Mouse (Mus musculus) common myeloid progenitor, adult 5-6 weeks (primary cell): Measurements from ENCODE around the gene Mbnl1. TPM values are rescaled to one million over a fixed set of nuclear protein-coding genes. Genes with fewer than 3 reads are reported as not detected.
"Not testable (repeated sequence)": the region's sequence is repeated elsewhere in the genome, so short reads cannot be mapped to it uniquely, and the experiment has no call there.

Source experiments
- ATAC-seq: replicated peaks from 2 replicates; pipeline ENCODE4 v1.8.0; 2016; ENCODE audit warnings: low read depth, mild to moderate bottlenecking, moderate TSS enrichment, inconsistent platforms; ENCODE audit not compliant: poor library complexity, severe bottlenecking
- total RNA-seq: library from RNA; stranded (forward); fragments of 200-1000, 187-1606 nt; gene quantifications from 2 replicates; pipeline ENCODE4 v1.2.3, GENCODE M21; 2017

Mbnl1 gene
- total RNA-seq, 1 experiment from 2014 or later: 813 TPM

DNA sequence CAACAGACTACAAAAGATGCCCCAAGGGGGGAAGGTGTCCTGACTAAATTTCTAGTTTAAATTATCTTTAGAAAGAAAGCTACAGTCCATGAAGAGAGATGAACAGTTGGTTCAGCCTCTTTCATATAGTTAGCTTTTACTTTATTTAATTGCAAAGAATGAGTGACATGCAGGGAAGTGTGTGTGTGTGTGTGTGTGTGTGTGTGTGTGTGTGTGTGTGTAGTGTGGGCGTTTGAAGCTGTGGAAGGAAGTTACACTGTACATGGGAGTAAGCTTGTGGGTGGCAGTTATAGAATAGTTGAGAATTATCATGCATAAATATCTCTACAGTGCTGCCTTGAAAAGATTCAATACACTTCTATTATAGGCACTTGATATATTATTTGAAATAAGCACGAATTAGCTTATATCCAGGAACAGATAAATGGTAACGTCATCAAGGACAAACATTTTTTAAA lies 14.1 kb downstream of the Mbnl1 start:
- ATAC-seq: no peak

GRCm38 (mm10) chr3:60489509-60489908 lies 16.9 kb downstream of the Mbnl1 start:
- 0 out of 2 replicates have a peak, but pooled peaks have one; percentile 27 for ATAC-seq

GRCm38 (mm10) chr3:60494774-60495535 lies 22.3 kb downstream of the Mbnl1 start:
- not testable (repeated sequence) for ATAC-seq

- peak; percentile 17 for ATAC-seq
Observed at GRCm38 (mm10) chr3:60496197-60496596, 23.6 kb downstream of the Mbnl1 start.

DNA sequence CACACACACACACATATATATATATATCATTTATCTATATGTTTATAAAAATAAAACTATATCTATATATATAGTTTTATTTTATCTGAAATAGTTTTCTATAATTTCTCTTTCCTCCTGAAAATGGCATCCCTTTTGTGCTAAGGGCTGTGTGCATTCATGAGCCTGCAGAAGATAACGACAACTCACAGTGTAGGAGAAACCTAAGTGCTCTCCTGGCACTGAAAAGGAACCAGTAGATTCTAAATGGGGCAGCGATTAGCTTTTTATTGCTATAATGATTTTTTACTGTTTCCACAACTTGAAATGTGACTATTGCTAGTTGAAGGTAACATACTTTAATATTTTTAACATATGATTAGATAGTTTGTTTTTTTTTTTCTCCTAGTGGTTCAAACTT lies 25.5 kb downstream of the Mbnl1 start:
- ATAC-seq: no peak

DNA sequence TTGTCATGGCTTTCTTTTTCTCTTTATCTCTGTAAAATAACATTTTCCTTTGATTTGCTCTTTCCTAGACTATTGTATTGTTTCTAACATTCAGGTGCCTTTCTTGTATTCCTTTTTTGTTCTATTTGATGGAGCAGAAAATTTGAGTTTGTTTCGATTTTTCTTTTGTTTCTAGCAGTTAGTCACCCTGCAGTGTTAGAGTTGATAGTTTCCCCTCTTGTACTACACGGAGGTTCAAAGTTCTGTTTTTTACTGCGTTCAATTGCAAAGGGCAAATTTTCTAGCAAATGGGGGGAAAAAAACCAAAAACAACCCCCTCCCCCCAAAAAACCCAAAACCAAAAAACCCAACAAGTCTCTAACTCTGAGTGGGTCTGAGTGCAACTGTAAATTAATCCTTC lies 26.0 kb downstream of the Mbnl1 start:
- ATAC-seq: no peak

DNA sequence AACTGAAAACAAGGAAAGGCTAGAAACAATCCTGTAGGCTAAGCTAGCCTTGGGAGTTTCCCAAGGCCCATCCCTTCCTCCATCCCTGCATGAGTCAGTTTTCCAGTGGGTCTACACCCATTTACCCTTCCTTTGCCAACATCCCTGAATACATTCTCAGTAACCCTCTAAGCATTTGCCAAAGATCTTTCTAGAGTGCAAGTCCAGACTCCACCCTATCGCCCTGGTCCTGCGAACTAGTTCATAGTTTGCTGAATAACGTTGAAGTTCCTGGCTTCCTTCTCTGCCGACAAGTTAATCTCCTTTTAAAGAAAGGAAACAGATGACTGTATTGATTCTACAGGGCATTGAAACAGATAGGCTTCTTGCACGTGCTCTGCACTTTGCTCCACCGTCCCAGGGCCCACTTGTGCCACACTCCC lies 26.5 kb downstream of the Mbnl1 start:
- peak; percentile 31 for ATAC-seq

GRCm38 (mm10) chr3:60499718-60500450 lies 27.3 kb downstream of the Mbnl1 start:
- no peak for ATAC-seq

DNA sequence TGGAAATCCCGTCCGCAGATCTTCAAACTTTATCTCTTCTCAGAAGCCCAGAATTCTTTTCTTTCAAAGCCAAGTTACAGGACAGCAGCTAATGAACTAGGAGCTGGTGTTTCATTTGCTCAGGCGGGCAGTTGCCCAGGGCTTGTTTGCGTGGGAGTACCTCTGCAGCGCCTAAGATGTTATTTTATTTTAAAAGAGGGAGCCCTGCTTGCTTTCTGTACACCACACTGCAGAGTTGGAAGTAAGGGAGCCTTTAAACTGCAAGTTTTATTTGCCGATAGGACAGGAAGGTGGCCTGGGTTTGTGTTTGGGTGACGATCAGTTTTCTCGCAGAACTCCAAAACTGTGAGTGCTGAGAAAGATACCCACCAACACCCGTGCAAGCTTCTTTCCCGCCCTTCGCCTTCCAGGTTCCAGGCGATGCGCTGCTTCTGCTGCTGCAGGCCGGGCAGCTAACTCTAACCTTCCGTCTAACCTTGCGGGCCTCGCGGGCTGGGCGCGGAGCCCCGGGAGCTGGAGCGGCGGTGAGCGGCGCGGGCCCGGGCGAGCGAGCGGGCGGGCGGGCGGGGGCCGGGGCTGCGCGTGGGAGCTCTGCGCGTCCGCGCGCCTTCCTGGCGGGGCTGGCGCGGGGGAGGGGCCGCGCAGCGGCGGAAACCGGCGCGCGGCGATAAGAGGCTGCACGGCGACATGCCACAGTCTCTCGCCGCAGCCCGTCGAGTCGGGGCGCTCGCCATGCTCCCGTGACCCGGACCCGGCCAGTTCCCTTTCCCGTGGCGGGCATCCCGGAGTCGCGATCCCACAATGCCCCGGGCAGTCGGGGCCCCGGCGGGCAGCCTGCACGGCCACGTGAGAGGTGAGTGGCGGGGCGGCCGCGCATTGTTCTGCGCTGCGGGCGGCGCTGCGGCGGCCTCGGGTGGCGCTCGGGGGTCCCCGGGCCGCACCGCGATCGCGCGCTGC lies 28.2 kb downstream of the Mbnl1 start:
- peak; percentile 48 for ATAC-seq

DNA sequence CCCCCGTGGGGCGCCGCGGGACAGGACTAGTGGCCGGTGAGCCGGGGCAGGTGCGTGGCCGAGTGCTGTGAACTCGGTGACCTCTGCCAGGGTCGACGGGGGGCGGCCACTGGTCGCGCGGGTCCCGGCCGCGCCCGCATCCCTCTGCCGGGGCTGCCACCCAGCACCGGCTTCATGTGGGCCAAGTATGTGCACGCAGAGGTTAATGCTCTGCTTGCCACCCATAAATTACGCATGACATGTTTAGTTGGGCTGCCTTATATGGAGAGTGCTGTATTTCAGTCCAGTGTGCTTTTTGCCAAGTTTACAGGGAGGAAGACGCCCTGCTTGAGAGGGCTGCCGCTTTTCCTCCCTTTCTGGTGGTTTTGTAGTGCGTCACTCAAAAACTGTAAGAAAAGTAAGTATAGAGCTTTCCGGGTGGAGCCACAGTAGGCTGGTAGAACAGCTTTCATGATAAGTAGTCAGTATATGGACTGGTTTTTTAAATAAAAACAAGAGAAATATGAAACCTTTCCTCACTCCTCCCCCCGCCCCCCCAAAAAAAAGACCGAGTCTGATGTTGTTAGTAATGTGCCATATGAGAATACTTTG lies 29.0 kb downstream of the Mbnl1 start:
- peak; percentile 42 for ATAC-seq

DNA sequence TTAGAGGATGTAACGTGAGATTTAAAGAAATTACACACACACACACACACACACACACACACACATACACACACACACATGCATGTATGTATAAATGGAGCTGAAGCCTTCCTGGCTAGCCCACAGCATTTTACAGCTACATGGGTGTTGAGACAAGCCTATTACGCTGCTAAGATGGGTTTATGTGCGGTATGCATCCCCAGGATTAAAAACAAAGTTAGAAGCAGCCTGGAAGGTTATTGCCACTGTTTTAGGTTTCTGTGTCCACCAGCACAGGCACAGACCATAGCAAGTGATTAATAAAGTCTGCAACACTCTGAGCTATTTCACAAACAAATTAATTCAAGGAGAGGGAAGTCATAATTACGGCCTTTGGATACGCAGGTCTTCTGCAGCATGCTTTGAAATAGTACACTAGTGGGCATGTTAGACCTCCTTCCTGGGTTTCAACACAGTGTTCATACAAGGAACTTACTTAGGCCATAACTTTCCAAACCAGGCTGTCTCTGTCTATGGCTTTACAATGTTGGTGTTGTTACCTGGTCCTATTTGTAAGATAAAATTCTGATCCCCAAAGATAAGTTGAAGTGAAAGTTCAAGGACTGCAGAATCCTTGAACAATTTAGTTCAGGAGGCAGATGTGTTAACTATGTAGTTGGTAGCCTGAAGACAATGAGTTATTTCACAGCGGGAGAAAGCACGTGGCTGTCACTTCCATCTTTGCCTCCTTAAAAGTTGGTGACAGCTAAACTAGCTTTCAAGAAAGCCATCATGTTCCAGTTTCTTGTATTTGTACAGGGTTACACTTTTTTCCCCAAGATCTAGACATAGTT lies 29.7 kb downstream of the Mbnl1 start:
- ATAC-seq: 0 out of 2 replicates have a peak, but pooled peaks have one; percentile 8

- ATAC-seq: no peak
Observed at GRCm38 (mm10) chr3:60503196-60503595, 30.6 kb downstream of the Mbnl1 start.

DNA sequence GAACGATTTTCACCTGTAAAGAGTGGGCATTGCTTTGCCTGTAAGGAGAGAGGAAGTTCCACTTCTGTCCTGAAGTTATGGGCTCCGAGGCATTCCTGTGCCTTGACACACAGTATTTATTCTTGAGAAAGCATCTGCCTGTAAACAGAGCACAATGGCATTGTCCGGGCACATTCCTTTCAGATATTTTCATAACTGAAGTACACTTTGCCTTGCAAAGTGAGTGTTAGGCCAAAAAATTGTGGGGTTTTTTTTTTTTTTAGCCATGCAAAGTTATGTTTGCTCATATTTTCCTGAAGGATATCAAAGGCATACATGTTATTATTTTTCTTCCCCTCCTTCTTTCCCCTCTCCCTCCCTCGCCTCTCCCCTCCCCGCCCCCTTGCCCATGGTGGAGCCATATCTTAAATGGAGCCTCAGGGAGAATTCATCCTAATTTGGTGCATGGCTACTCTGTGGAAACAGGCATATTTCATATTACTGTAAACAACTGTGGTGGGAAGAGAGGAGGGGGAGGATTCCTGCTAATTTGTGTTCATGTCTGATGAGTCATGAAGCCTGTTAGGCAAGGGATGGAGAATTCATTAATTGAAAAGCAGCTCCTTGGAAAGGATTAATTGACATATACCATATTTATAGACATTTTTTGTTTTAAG lies 32.3 kb downstream of the Mbnl1 start:
- ATAC-seq: no peak

DNA sequence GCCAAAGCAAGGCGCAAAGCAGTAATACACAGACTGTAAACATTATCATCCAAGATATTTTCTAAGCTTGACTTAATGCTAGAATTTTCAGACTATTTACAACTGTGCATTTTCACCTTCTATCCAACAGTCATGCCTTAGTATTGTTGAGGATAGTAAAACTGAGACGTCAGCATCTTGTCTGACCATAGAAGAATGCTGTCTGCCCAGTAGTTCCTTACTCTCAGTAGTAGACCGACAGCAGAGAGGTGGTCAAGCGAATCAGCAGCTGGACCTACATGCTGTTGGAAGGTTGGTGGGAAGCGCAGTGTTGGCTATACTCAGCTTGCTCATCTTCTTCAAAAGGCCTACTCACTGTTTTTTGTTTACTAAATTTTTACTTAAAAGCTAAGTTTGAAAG lies 34.2 kb downstream of the Mbnl1 start:
- no peak for ATAC-seq

GRCm38 (mm10) chr3:60507496-60507895 lies 34.9 kb downstream of the Mbnl1 start:
- ATAC-seq: no peak

DNA sequence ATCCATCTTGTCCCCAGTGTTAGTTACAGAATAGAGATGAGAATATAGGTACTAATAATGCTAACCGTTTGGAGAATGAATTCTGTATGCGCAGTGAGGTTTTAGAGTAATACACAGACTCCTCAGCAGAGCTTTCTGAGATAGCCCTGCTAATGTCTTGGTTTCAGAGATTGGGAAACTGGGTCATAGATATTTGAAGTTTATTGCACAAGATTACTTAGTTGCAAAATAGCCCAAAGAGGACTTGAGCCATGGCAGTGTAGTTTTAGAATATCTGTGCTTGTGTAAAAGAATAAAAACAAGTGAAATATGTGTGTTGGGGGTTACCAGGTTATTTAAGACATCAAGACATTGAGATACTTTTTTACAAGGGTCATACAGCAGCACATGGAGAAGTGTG lies 35.3 kb downstream of the Mbnl1 start:
- ATAC-seq: 0 out of 2 replicates have a peak, but pooled peaks have one; percentile 7

DNA sequence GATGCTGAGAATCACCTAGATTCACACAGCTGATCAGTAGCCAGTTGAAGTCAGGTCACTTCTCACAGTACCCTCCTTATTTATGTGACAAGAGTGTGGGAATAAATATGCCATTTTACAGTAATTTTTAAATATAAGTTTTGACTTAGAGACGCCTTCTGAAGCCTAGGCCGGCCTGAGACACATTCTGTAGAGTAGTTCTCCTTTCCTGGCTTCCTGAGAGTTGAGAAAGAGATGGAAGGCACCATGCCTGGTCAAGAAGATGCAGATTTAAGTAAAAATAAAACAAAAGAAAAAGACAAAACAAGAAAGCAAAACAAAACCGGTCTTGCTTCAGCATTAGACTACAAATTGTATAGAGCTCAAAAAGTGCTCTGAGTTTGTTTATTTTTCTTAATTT lies 38.6 kb downstream of the Mbnl1 start:
- no peak for ATAC-seq

DNA sequence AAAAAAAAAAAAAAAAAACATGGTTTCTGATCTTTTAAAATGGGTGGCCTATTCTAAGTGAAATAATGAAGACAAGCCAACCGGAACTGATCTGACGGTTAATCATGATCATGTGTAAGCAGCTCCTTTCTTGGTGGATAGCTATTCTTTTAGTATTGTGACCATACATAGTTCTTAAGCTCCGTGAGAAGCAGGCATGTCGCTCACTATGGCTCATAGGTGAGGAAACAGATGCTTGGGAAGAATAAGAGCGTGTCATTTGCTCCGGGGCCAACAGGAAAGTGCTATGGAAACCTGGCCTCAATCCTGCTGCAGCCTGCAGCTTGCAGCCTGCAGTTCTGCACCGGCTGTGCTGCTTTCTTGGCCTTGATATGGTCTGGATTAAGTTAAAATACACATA lies 40.7 kb downstream of the Mbnl1 start:
- no peak for ATAC-seq
